Mouse (Mus musculus): Measurements from ENCODE around the gene Metrn.

GRCm38 (mm10) chr17:25809606-25810340, 12.8 kb upstream of the Metrn start:
- TF ChIP-seq GATA1 (IDR thresholded peaks at IDR 0.05; ENCODE audit: borderline replicate concordance, low read length) (no peak), FLI1 (IDR thresholded peaks at IDR 0.05; ENCODE audit: low read length) (no peak)
